Mouse (Mus musculus): Measurements from ENCODE around the gene Esam.
A peak's percentile ranks its signal among the peaks of the same experiment; 100 is the strongest.

Esam gene

DNA sequence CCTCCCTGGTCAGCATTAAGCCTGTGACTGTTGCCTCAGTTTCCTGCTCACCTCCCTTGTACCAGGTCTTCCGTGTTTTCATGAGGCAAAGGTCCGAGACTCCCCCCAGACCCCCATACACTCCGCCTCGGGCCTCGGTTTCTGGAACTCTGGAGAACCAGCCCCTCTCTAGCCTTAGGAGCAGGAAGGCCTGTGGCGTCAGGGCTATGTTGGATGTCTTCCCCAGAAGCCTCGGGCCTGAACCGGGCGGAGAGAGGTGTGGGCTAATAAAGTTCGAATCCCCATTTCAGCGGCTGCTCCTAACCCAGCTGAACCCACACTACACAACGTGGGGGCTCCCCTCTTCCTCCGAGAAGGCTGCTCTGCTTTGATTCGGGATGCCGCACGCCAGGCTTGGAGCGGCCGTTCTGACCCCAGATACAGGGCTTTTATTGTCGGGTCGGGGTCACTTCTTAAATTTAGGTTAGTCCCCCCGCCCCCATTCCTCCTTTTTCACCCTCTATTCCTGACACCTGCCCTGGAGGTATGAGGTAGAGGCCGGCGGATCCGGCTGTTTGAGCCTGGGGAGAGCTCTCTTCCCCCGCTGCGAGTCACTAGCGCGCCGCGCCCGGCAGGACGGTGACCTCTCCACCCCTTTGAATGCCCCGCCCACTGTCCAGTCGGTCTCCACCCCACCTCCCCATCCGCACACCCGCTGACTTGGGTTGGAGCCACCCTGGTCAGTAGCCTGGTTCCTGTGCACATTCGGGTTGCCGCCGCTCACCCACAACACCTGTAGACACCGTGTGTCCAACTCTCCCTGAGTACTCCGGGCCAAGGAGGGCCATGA is at the start of gene Esam:
TSS of gene Esam (plus strand) at position 683 of the 829 bp plus-strand sequence.
- peak; percentile 49 for DNase-seq (ENCODE audit: low spot score)

DNA sequence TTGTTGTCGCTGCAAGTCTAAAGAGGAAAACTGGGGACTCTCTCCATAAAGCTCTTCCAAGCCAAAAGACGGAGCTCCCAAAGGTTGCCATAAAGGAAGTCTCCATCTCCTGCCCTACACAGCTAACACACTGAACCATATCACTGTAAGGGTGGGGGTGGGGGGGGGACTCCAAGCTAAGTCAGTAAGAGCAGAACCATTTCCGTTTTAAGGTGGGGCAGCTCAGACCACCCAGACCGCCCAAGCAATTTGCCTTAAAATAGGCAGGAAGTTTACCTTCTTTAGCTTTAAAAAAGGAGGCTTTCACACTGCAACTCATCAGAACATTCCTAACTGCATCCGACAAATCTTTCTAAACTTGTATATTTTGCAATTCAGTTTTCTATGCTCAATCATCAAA is 42.7 kb upstream of the Esam start:
- DNase-seq (ENCODE audit: low spot score), result no peak

DNA sequence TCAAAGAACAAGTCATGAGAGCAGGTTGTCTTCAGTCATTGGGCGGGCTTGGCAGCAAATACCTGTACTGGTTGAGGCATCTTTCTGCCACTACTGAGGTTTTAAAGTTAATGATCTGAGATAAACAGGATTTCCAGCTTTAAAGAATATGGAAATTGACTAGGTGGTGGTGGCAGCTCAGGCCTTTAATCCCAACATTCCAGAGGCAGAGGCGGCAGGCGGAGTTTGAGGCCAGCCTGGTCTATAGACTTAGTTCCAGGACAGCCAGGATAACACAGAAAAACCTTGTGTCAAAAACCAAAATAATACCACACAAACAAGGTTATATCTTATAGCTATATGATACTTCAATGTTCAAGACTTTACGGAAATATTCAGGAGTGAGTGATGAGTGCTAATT is 39.8 kb upstream of the Esam start:
- peak; percentile 8 for DNase-seq (ENCODE audit: low spot score)

DNA sequence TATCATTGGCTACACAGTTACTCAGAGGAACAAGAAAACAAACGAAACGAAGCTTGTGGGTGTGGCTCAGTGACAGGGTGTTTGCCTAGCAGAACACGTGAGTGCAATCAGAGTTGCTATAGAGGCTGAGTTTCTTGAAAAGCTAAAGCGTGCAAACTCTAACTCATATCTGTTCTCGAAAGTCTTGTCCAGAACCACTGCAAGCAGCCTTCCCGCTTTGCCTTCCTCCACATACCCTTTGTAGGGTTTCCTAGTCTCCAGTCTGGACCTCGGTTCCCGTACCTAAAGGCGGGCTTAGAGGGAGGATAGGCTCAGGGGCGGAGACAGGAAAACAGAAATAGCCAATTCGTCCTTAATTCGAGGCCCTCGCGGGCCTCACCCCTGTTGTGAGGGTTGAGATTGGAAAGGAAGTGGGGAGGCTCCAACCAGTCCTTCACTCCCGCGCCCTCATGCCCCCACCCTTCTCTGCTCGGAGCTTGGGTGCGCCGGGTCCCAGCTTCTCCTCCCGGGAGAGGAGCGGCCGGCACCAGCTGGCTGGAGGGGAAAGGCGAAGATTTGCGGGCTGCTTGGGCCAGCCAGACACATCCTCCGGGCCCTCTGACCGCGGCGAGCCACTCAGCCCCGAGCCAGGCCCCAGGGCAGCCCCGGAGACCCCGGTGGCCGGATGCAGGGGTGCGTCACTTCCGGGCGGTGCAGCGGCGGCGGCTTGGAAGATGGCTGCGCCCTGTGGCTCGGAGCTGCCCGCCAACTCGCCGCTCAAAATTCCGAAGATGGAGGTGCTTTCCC is 39.1 kb upstream of the Esam start, which contains the start of gene Msantd2:
TSS of gene Msantd2 (plus strand) at position 709 of the 786 bp plus-strand sequence.
- peak; percentile 90 for DNase-seq (ENCODE audit: low spot score)

DNA sequence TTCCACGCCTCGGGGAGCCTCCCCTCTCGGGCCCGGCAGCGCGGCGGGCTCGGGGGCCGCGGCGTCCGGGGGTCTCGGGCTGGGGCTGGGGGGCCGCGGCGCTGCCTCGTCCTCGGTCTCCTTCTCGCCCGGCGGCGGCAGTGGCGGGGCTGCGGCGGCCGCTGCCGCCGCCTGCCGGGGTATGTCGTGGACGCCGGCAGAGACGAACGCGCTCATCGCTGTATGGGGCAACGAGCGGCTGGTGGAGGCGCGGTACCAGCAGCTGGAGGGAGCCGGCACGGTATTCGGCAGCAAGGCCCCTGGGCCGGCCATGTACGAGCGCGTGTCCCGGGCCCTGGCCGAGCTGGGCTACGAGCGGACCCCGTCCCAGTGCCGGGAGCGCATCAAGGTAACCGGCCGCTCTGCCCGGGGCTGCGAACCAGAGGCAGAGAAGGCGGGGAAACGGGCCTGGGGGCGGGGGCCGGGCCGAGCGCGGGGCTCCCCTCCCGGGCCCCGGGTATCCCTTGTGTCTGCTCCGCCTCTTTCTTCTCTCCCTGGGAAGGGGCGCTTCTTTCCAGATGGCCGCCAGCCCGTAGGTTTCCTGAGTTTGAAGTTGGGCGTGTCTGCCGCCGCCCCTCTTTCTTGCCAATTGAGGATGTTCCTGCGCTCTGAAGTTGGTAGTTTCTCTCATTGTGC is 38.3 kb upstream of the Esam start:
- peak; percentile 81 for DNase-seq (ENCODE audit: low spot score)

DNA sequence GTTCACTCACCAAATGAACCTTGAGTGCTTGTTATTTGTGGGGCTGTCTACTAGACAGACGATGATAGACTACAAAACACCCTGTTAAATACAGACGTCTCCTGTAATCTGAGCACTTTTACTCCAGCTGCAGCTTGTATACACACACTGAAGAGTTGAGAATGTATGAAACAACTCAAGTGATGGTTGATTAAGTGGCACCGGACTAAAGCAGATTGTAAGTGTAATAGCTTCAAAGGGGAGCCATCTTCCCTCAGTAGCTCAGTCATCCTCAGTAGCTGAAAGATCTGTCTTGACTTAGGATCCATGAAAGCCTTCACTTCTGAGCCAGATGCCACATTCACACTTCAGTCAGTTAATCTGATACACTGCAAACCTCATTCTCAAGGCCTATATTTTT is 32.1 kb upstream of the Esam start:
- no peak for DNase-seq (ENCODE audit: low spot score)

DNA sequence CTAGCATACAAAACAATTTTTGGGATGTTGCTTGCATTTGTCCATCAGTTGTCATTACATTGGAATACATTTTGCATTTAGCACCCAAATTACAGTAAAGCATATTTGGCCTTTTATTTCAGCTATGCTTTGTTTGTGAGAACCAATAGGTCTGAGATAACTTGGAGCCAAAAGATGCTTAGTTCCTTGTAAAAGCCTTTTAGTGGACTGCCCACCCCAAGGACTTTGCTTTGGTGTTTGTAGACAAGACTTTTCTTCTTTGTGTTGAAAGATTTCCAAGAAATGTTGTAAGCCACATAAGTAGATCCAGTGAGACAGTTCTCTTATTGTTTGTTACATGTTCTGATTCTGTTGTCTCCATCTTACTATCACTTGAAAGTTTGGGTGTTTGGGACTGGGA is 31.6 kb upstream of the Esam start:
- DNase-seq (ENCODE audit: low spot score), result no peak

DNA sequence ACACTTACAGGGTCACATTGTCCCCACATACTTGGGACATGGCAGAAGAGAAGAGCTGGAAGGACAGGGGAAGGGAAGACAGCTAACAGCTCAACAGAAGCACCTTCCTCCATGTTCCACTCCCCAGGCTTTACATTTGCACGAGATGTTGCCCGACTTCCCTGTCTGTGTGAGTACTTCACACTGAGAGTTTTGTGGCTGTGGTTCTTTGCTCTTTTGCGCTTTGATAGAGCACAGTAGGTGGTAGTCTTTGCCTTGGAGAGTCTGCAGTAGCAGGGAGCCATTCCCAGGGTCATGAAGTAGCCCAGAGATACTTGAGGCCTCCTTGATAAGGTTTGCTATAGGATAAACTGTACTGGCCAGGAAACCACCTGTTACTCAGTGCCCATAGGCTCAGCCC is 27.7 kb upstream of the Esam start:
- DNase-seq (ENCODE audit: low spot score), result no peak

DNA sequence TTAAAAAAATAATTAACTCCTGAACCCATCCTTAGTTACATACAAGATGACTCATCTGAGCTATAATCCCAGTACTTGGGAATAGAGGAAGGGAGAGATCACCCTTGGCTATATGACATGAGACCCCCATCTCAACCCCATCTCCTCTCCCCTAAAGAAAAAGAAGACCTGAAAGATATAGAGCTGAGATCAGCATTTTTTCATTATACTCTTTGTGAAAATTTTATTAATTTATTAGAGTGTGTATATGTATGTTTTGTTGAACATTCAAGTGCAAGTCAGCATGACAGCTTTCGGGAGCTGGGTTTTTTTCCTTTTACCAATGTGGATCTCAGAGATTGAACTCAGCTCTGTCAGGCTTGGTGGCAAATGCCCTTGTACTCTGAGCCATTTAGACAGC is 26.7 kb upstream of the Esam start:
- DNase-seq (ENCODE audit: low spot score), result no peak

DNA sequence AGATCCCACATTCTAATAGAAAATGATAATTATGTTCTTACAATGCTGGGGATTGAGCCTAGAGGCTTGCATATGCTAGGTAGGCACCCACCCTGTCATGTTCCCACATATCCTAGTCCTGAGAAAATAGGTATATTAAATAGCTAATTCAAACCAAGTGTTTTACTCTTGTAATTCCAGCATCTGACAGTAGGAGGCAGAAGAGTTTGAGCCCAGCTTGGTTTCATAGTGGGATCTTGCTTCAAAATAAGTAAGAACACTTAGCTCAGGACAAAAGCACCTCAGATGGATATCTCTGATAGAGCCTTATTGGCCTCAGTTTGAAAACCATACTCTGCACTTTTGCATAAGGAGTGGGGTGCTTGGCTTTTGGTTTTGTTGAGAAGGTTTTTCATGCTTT is 23.5 kb upstream of the Esam start:
- DNase-seq (ENCODE audit: low spot score), result no peak

DNA sequence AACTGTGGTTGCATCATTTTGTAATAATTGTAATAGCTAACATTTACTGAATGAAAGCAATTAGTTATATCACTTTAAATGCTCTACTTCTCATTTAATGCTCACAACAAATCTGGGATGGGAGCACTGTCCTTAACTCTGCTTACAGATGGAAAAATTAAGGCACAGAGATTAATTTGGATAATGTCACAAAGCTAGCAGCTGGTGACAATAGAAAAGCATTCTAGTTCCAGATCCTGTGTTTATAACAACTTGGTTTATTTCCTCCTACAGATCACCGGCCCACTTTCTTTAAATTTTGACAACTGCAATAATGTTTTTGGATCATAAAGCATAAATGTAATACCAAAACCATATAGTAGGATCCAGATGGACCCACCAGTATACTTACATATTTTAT is 21.9 kb upstream of the Esam start:
- no peak for DNase-seq (ENCODE audit: low spot score)

DNA sequence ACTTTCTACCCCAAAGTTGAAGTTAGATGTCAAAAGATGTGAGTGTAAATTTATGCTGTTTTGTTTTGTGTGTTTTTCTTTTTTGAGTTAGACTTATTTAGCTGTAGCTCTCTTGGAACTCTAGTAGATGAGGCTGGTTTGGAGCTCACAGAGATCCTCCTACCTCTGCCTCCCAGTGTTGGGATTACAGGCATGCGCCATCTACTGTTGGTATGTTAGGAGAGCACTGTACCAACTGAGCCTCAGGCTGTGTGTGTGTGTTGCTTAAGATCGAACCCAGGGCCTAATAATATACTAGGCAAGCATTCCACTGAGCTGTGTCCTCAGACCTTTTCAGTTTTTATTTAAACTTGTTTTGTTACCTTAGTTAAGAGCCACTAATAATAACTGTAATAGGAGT is 15.8 kb upstream of the Esam start:
- DNase-seq (ENCODE audit: low spot score), result no peak

DNA sequence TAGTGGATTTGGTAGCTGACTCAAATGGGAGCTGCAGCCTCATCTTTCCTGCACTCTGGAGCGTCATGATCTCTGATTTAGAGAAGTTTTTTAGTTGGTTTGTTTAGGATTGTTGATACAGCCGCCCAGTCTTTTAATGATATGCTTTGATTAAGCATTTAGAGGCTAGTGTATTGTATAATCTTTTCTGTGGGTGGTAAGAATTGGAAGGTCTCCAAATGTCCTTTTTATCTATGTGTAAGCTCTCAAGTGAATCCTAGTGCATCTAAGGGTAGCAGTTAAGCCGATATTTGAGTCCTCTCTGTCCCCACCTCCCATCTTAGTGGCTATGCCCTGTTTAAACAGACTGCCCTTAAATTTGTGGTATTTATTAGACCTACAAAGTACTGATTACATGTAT is 13.4 kb upstream of the Esam start:
- DNase-seq (ENCODE audit: low spot score), result no peak

DNA sequence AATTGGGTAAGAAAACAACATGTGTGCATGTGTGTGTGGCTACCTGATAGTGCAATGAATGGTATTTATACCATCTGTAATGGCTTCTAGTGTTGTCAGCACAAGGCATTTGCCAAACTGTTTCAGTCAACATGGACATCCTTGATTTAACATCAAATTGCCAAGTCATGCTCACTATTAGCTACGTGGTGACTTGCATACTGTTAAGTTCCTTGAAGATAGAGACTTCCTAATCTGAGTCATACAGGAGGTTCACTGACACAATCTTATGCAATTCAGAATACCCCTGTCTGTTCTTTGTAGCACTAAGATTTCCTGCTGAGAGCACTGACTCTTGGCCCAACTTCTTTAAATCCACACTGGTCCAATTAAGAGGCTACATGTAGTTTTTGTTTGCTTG is 10.4 kb upstream of the Esam start:
- no peak for DNase-seq (ENCODE audit: low spot score)

DNA sequence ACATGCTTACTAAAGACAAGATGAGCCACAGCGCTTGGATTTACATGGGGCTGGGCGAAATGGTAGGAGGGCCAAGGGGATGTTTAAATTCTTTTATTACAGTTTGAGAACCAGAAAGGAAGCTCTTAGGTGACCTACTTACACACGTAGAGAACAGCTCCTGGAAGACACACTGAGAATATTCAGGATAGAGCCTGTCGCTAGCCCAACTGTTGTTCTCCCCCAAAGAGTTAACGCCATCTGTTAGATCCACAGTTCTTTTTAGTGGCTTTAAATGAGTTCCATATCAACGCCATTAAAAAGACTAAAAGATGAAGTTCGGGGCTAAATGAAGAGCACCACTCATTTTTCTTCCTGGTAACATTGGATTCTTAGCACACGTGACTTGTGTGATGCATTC is 8.9 kb upstream of the Esam start:
- no peak for DNase-seq (ENCODE audit: low spot score)

DNA sequence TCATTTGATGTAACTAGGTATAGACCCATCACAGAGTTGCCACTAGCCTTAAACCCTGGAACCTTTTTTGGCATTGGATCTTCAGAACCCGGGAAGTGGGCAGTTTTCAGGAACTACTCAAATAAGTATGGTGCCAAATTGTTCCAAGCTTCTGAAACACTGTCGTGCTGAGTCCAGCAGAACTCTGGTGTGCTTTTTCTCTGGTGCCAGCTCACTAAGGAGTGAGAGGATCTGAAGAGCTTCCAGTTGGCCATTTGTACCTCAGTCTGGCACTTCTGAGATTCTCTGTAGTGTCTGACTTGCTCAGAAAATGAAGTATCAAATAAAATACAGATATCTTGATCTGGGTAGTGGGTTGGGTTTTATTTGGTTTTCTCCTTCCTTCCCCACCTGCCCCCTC is 7.9 kb upstream of the Esam start:
- DNase-seq (ENCODE audit: low spot score), result no peak

DNA sequence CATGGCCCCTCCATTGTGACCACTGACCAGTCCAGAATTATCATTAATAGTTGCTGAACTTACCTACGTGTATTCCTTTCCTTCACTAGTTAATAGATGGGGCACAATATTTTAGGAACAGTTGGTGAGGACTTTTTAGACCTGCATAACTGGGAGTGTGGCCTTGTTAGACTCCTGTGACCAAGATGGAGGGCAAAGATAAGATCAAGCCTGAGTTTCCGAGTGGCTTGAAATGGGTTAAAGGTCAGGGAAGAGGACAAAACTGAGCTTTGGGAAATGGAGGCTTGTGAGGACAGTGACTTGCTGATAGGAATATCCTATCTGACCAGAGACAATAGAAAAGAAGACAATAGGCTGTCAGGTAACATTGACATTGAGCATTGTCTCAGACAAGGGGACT is 2.4 kb upstream of the Esam start:
- no peak for DNase-seq (ENCODE audit: low spot score)

DNA sequence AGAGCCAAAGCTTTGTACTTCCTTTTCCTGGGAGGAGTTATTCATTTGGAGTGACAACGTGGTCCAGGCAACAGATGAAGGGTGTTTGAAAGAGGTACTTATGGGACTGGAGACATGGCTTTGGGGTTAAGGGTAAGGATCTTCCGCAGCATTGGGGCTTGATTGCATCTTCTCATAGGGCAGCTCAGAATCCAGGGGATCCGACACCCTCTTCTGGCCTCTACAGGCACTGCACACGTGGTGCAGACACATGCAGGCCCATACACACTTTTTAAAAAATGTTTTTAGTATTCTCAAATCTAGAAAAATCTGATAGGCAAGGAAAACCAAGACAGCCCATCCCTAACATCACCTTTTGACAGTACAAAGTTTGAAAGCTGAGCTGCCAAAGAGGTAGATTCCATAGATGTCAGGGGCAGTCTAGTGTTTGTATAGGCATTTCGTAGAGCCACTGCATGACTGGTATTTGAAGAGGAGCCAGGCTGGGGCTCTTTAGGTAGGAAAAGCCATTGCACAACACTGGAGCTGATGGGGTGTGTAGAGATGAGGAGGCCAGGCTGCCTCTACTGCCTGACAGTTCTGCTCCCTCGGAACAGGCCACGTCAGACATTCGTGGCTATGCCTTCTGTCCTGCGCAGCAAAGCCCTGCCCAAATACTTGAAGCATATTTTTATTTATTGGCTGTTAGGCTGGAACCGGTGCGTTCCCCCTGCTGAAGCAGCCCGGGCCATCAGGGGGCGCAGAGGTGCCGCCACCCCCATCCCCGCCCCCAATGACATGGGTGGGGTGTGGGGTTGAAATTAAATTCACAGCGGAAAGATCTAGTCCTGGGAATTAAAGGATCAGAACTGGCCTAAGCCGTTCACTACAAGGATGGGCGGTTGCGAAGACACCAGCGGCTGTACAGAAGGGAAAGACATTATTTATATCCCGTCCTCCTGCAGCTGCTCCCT is 1.2 kb upstream of the Esam start:
- peak; percentile 28 for DNase-seq (ENCODE audit: low spot score)

DNA sequence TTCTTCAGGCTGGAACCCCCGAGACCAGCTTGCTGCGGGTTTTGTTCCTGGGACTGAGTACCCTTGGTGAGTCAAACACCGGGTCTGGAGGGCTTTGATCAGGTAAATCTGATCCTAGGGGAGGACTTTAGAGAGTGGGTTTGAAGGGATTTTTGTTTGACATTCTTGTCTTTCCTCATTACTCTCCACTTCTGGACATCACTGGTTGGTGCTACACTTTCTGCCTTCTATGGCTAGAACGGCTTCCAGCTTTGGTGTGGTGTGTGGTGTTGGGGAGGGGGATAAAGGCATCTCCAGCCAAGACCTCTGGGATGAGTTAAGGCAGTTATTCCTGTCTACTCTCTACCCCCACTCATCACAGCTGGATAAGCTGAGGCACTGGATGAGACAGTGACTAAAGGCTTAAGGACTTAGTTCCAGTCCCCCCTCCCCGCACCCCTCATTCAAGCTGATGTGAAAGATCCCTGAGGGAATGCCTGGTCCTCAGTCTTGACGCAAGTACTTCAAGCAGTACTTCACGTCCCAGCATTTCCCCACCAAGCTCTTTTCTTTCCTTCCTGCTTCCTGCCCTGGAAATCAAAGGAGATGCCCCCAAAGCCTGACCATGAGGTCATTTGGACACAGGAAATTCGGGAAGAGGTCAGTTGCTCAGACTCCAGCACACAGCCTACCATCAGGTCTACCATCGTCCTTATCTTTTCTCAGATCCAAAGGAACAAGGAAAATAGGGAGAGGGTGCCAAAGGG is 520 bp downstream of the Esam start:
- DNase-seq (ENCODE audit: low spot score), result no peak

DNA sequence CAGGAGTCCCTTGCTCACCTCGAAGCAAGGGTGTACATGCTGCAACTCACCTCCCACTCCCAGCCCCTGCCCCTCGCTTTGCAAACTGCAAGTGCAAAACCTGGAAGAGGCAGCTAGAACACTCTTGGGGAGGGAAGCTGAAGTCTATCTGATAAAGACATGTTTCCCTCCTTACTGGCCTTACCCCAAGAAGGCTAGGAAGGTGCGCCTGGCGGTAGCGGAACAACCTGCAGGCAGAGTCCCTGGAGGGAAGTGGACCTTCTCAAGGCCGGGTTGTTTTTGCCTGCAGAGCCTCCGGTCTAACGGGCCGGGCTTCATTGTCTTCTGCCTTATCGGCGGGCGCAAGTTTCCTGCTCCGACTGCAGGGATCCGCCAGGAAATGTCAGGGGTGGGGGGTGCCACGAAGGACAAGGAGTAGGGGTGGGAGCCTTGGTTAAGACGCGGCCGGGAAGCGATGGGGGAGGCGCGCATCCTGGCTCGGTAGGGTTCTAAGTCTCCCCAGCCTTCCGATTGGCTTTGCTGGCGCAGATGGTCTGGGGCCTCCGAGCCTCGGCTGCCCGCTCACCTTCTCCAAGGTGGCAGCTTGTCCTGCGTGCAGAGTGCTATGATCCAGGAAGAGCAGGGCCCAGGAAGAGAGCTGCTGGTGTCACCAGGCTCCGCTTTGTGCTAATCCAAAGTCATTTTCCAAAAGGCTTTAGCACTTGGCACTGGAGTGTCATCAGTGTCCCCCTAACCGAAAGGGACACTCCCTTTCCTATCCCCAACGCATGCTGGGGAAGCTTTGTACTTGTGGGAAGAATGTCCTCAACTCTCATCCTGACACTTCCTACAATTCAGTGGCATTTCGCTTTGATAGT is 2.4 kb downstream of the Esam start:
- peak; percentile 51 for DNase-seq (ENCODE audit: low spot score)
